22 mouse cellular contexts compared by ENCODE assay signal in the genomic region with DNA sequence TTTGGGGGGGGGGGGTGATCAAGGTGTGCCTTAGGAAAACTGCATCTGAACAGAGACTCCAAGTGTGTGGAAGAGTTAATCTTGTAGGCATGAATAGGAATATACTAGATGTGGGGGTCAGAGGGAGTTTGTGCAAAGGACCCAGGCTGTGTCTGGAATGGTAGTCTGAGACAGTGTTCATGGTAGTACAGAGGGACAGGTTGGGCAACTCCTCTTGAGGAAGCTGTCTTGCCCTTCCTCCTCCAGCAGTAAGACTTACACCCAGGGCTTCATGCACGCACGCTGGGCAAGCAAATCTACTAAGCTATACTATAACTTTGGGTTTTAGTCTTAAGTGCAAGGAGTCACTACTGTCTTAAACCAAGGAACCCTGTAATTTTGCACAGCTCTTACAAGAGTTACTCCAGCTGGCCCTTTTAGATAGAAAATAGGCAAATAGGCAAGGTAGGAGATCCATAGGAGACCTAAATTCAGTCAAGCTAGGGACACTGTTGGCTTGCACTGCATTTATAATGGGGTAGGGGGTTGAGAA.
A peak's percentile ranks its signal among the peaks of the same experiment; 100 is the strongest.
DNase-seq lines count a peak whose midpoint lies in the region; ATAC-seq and TF ChIP-seq lines count a peak whose summit lies in the region.
"Had no signal": no experiment of that assay in that cellular context is flagged by ENCODE, and none has a peak within 500 bp of the region (broad histone marks: within the 10 kb centered on the region; RNA-seq: fewer than 3 reads in every experiment).

No protein-coding gene starts in this region.

- 0 out of 2 replicates have a peak, but pooled peaks cover 4% of the 10 kb centered on the region for H3K4me1 ChIP-seq in heart, postnatal 0 days (ENCODE audit: control insufficient read depth, insufficient read depth)
- peaks cover 6% of the 10 kb centered on the region for H3K4me1 ChIP-seq in heart, embryonic 12.5 days (replicated peaks)
- no peaks in the 10 kb centered on the region for H3K4me1 ChIP-seq in forebrain, embryonic 14.5 days (ENCODE audit: control insufficient read depth, insufficient read depth, low read length)
- H3K4me1 ChIP-seq: neural tube, embryonic 12.5 days; stomach, embryonic 15.5 days had no signal

- H3K27ac ChIP-seq in heart, postnatal 0 days (ENCODE audit: low read depth): peak overlapping the region; percentile 32; the same call in 1 of the 2 replicates
- no peak overlapping the region for H3K27ac ChIP-seq in heart, embryonic 12.5 days (ENCODE audit: poor library complexity, severe bottlenecking)
- no peak overlapping the region for H3K27ac ChIP-seq in forebrain, embryonic 14.5 days (ENCODE audit: low read depth, low read length)
- H3K27ac ChIP-seq: forebrain, embryonic 10.5 days; kidney, postnatal 0 days; limb, embryonic 10.5 days; midbrain, embryonic 12.5 days; neural tube, embryonic 12.5 days; stomach, embryonic 15.5 days had no signal

- H3K9me3 ChIP-seq in heart, postnatal 0 days (replicated peaks; ENCODE audit: control insufficient read depth, low read length): no peaks in the 10 kb centered on the region
- H3K9me3 ChIP-seq in heart, embryonic 12.5 days (replicated peaks): no peaks in the 10 kb centered on the region
- H3K9me3 ChIP-seq in forebrain, embryonic 14.5 days (replicated peaks; ENCODE audit: control insufficient read depth, low read length): no peaks in the 10 kb centered on the region
- H3K9me3 ChIP-seq: forebrain, embryonic 10.5 days; limb, embryonic 10.5 days; midbrain, embryonic 12.5 days; neural tube, embryonic 12.5 days; stomach, embryonic 15.5 days had no signal

- 77% methylated on average over 2 of the region's 2 CpGs for WGBS in heart, postnatal 0 days
- WGBS in heart, embryonic 12.5 days: 79% methylated on average over 2 of the region's 2 CpGs
- 90% methylated on average over 2 of the region's 2 CpGs for WGBS in forebrain, embryonic 14.5 days

- DNase-seq in heart, postnatal 0 days (ENCODE audit: low spot score): no peak
- DNase-seq in thymus, postnatal 25 days: peak; percentile 58
- no peak for DNase-seq in layer of hippocampus, adult 18-20 months (ENCODE audit: low spot score in 2 of 2)
- DNase-seq in forebrain, embryonic 14.5 days (ENCODE audit: low spot score): no peak
- no peak for DNase-seq in kidney, postnatal 4 days
- DNase-seq: adrenal gland, postnatal 36 days; cerebellum, postnatal 10 days; gastrocnemius, postnatal 25 days; kidney, adult 2 months; liver; lung, postnatal 10 days; right cerebral cortex, postnatal 25 days had no signal

- H3K9ac ChIP-seq in heart, postnatal 0 days (replicated peaks; ENCODE audit: low read depth, low read length): no peak overlapping the region
- H3K9ac ChIP-seq in heart, embryonic 12.5 days: no peak overlapping the region
- no peak overlapping the region for H3K9ac ChIP-seq in forebrain, embryonic 14.5 days (ENCODE audit: low read length)
- H3K9ac ChIP-seq: forebrain, postnatal 0 days; midbrain, embryonic 12.5 days; stomach, embryonic 15.5 days had no signal

- TF ChIP-seq EP300 in heart, postnatal 0 days (IDR thresholded peaks at IDR 0.05; ENCODE audit: low read depth): no peak

- H3K27me3 ChIP-seq in heart, postnatal 0 days (ENCODE audit: control insufficient read depth, insufficient read depth, low read length): no peaks in the 10 kb centered on the region
- H3K27me3 ChIP-seq in heart, embryonic 12.5 days (replicated peaks): peaks cover 13% of the 10 kb centered on the region; the same call in 1 of the 2 replicates
- H3K27me3 ChIP-seq in forebrain, embryonic 14.5 days (replicated peaks; ENCODE audit: control insufficient read depth, insufficient read depth, low read length): no peaks in the 10 kb centered on the region
- H3K27me3 ChIP-seq: neural tube, embryonic 12.5 days; stomach, embryonic 15.5 days had no signal

- ATAC-seq in heart, postnatal 0 days (ENCODE audit: insufficient read depth, low read depth): no peak
- no peak for ATAC-seq in heart, embryonic 12.5 days (ENCODE audit: insufficient number of reproducible peaks, low FRiP score)
- peak; percentile 63 for ATAC-seq in granulocyte monocyte progenitor cell, adult 5-6 weeks (replicated peaks; ENCODE audit: poor library complexity, severe bottlenecking)
- peak; percentile 38; the same call in 1 of the 2 replicates for ATAC-seq in megakaryocyte progenitor cell, adult 5-6 weeks (replicated peaks; ENCODE audit: poor library complexity)
- no peak for ATAC-seq in forebrain, embryonic 14.5 days

- peak overlapping the region; percentile 35; the same call in 1 of the 2 replicates for H3K4me2 ChIP-seq in heart, postnatal 0 days (ENCODE audit: low read depth, low read length)
- no peak overlapping the region for H3K4me2 ChIP-seq in heart, embryonic 12.5 days
- H3K4me2 ChIP-seq in forebrain, embryonic 14.5 days (ENCODE audit: low read length): no peak overlapping the region

- H3K4me3 ChIP-seq in heart, postnatal 0 days (ENCODE audit: low read depth, low read length): peak overlapping the region; percentile 12; the same call in 1 of the 2 replicates
- H3K4me3 ChIP-seq in heart, embryonic 12.5 days: no peak overlapping the region
- no peak overlapping the region for H3K4me3 ChIP-seq in forebrain, embryonic 14.5 days (ENCODE audit: low read depth, low read length)
- H3K4me3 ChIP-seq: neural tube, embryonic 12.5 days had no signal

- TF ChIP-seq CTCF in heart, postnatal 0 days (IDR thresholded peaks at IDR 0.05; ENCODE audit: low read depth): no peak

- no peaks in the 10 kb centered on the region for H3K36me3 ChIP-seq in heart, postnatal 0 days (replicated peaks; ENCODE audit: control insufficient read depth, insufficient read depth, low read length)
- no peaks in the 10 kb centered on the region for H3K36me3 ChIP-seq in heart, embryonic 12.5 days
- no peaks in the 10 kb centered on the region for H3K36me3 ChIP-seq in forebrain, embryonic 14.5 days (ENCODE audit: control insufficient read depth, insufficient read depth, low read length)
- H3K36me3 ChIP-seq: forebrain, embryonic 10.5 days; limb, embryonic 10.5 days; midbrain, embryonic 12.5 days; neural tube, embryonic 12.5 days; stomach, embryonic 15.5 days had no signal

Comparison
In these comparisons a context has a peak if more than half of its experiments do, and no peak if none do; other contexts are left out.
1. ATAC-seq: peak in granulocyte monocyte progenitor cell, adult 5-6 weeks (single experiment) and megakaryocyte progenitor cell, adult 5-6 weeks (single experiment); none in heart, postnatal 0 days (single experiment), heart, embryonic 12.5 days (single experiment) and forebrain, embryonic 14.5 days (single experiment).